Mouse (Mus musculus) embryonic facial prominence, embryonic 14.5 days (tissue): ENCODE measurements around the gene Cbx7. TPM values are rescaled to one million over a fixed set of nuclear protein-coding genes. Genes with fewer than 3 reads are reported as not detected.
A peak's percentile ranks its signal among the peaks of the same experiment; 100 is the strongest.
"Not testable (repeated sequence)": the region's sequence is repeated elsewhere in the genome, so short reads cannot be mapped to it uniquely, and the experiment has no call there.

Experiments used
- ATAC-seq: fragments of 200-750 bp; cut with Nextera tagmentation; 2 replicates; pipeline ENCODE4 v1.8.0; 2017; ENCODE audit warnings: low read depth, moderate number of reproducible peaks, moderate TSS enrichment
- DNase-seq: peaks from one replicate; pipeline ENCODE4 v3.0.0-alpha.2; 2015; ENCODE audit warnings: low spot score
- H3K27ac ChIP-seq: fragments of 300-500 bp; sonication (generic); replicated peaks from 2 replicates; pipeline ENCODE4 v1.5.1; 2014; ENCODE audit warnings: low read depth, mild to moderate bottlenecking, low read length, moderate library complexity
- H3K27me3 ChIP-seq: fragments of 300-500 bp; sonication (generic); replicated peaks from 2 replicates; pipeline ENCODE4 v1.6.1; 2014; ENCODE audit warnings: low read length; ENCODE audit not compliant: control insufficient read depth, insufficient read depth
- H3K36me3 ChIP-seq: fragments of 300-500 bp; sonication (generic); 2 replicates; pipeline ENCODE4 v1.6.1; 2014; ENCODE audit warnings: low read length, mixed read lengths; ENCODE audit not compliant: control insufficient read depth, insufficient read depth
- H3K4me1 ChIP-seq: fragments of 300-500 bp; sonication (generic); 2 replicates; pipeline ENCODE4 v1.6.1; 2014; ENCODE audit warnings: antibody characterized with exemption, low read length; ENCODE audit not compliant: control insufficient read depth, insufficient read depth
- H3K4me2 ChIP-seq: fragments of 300-500 bp; sonication (generic); 2 replicates; pipeline ENCODE4 v1.6.1; 2014; ENCODE audit warnings: low read depth, mild to moderate bottlenecking, low read length, moderate library complexity, mixed read lengths
- H3K4me3 ChIP-seq: fragments of 300-500 bp; sonication (generic); 2 replicates; pipeline ENCODE4 v1.5.1; 2014; ENCODE audit warnings: low read depth, mild to moderate bottlenecking, low read length
- H3K9ac ChIP-seq: fragments of 300-500 bp; sonication (generic); 2 replicates; pipeline ENCODE4 v1.6.1; 2014; ENCODE audit warnings: low read depth, mild to moderate bottlenecking, low read length, moderate library complexity, mixed read lengths
- H3K9me3 ChIP-seq: fragments of 300-500 bp; sonication (generic); 2 replicates; pipeline ENCODE4 v1.6.1; 2016; ENCODE audit warnings: low read length; ENCODE audit not compliant: control insufficient read depth
- WGBS: fragments of 180-500 bp; shearing (Covaris S2); extraction: QIAGEN DNeasy Blood & Tissue Kit; methylation state at CpG from one replicate; pipeline ENCODE4 v1.1.7; 2014; 5-methylcytosine and 5-hydroxymethylcytosine counted together
- polyA plus RNA-seq: library from polyadenylated mRNA; unstranded; fragments of >200 nt; fragmentation: Nextera tagmentation; extraction: Ambion mirVana; gene quantifications from 2 replicates; pipeline ENCODE4 v1.2.1, GENCODE M21; 2014

The Cbx7 gene
- polyA plus RNA-seq, 1 experiment from 2014 or later: 1.5 TPM

DNA sequence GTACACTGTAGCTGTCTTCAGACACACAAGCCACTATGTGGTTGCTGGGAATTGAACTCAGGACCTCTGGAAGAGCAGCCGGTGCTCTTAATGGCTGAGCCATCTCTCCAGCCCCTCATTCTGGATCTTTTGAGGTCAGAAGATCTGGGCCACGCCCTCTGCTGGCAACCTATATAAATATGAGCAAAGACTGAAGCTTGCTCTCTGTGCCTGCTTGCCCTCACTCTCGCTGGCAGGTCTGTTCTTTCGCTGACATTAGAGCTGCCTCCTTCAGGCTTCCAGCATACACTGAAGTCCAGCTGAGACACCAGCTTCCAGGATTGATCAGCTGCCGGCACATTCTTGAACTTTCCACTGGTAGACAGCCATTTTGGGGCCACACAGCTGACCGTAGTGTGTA is 23.2 kb downstream of the Cbx7 start:
- no peak overlapping the region for H3K4me2 ChIP-seq
- WGBS: 65% methylated on average over 6 of the region's 6 CpGs
- H3K9ac ChIP-seq: no peak overlapping the region
- H3K4me3 ChIP-seq: no peak overlapping the region
- H3K27me3 ChIP-seq: no peaks in the 10 kb centered on the region
- ATAC-seq (no peak), DNase-seq (no peak)
- no peak overlapping the region for H3K27ac ChIP-seq
- peaks cover 29% of the 10 kb centered on the region for H3K4me1 ChIP-seq
- H3K36me3 ChIP-seq: no peaks in the 10 kb centered on the region
- H3K9me3 ChIP-seq: no peaks in the 10 kb centered on the region

- Histone ChIP-seq H3K4me2 (no peak overlapping the region), H3K4me3 (no peak overlapping the region), H3K4me1 (peaks cover 23% of the 10 kb centered on the region), H3K27ac (no peak overlapping the region), H3K9ac (no peak overlapping the region), H3K36me3 (no peaks in the 10 kb centered on the region), H3K27me3 (no peaks in the 10 kb centered on the region), H3K9me3 (no peaks in the 10 kb centered on the region)
- WGBS: 58% methylated on average over 8 of the region's 9 CpGs
- ATAC-seq: no peak
- DNase-seq: no peak
Observed at GRCm38 (mm10) chr15:79946790-79947189, 24.1 kb downstream of the Cbx7 start.

DNA sequence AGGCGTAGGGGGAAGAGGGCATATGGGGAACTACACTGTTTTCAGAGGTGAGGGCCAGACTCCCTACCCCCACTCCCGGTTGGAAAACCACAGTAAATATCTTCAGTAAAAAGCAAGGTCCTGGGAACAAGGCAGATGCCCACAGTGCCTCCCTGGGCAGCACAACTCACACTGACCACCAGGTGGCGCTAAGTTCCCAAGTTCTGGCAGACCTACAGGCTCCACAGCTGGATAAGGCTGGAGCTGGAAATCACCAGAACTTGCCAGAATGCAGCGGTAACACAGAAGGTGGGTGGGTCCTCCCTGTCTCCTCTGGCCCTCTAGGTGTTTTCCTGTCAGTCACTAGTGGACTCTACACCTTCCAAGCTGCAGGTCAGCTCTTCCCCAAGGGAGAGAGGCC is 24.9 kb downstream of the Cbx7 start:
- peak; percentile 92 for DNase-seq
- H3K27ac ChIP-seq: no peak overlapping the region
- no peak overlapping the region for H3K4me2 ChIP-seq
- H3K36me3 ChIP-seq: no peaks in the 10 kb centered on the region
- 11% methylated on average over 4 of the region's 4 CpGs for WGBS
- no peaks in the 10 kb centered on the region for H3K27me3 ChIP-seq
- peak; percentile 88 for ATAC-seq
- no peak overlapping the region for H3K4me3 ChIP-seq
- H3K9me3 ChIP-seq: no peaks in the 10 kb centered on the region
- peaks cover 15% of the 10 kb centered on the region for H3K4me1 ChIP-seq
- H3K9ac ChIP-seq: no peak overlapping the region

GRCm38 (mm10) chr15:79944948-79945347 is 26.0 kb downstream of the Cbx7 start:
- no peak for DNase-seq
- Histone ChIP-seq H3K9me3 (no peaks in the 10 kb centered on the region), H3K4me2 (no peak overlapping the region), H3K4me3 (no peak overlapping the region), H3K36me3 (no peaks in the 10 kb centered on the region), H3K27ac (no peak overlapping the region), H3K27me3 (no peaks in the 10 kb centered on the region), H3K9ac (no peak overlapping the region), H3K4me1 (peaks cover 4% of the 10 kb centered on the region)
- 71% methylated on average over 5 of the region's 5 CpGs for WGBS
- no peak for ATAC-seq

DNA sequence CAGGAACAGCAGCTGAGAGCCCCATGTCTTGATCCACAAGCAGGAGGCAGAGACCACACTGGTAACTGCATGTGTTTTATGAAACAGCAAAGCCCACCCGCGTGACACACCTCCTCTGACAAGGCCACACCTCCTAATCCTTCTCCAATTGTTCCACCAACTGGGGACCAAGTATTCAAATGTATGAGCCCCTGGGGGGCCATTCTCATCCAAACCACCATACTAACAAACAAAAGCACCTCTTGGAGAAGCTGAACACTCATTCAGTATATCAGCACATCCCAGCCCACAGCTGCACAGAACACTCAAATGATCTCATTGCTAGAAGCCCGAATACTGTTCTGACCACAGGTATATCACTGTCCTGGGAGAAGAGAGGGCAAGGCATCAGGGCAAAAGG is 27.3 kb downstream of the Cbx7 start:
- H3K27me3 ChIP-seq: no peaks in the 10 kb centered on the region
- 88% methylated on average over 3 of the region's 3 CpGs for whole genome bisulfite sequencing
- no peak overlapping the region for H3K9ac ChIP-seq
- no peak overlapping the region for H3K4me2 ChIP-seq
- no peaks in the 10 kb centered on the region for H3K36me3 ChIP-seq
- no peak overlapping the region for H3K4me3 ChIP-seq
- no peaks in the 10 kb centered on the region for H3K9me3 ChIP-seq
- ATAC-seq: no peak
- no peaks in the 10 kb centered on the region for H3K4me1 ChIP-seq
- no peak for DNase-seq
- H3K27ac ChIP-seq: no peak overlapping the region

DNA sequence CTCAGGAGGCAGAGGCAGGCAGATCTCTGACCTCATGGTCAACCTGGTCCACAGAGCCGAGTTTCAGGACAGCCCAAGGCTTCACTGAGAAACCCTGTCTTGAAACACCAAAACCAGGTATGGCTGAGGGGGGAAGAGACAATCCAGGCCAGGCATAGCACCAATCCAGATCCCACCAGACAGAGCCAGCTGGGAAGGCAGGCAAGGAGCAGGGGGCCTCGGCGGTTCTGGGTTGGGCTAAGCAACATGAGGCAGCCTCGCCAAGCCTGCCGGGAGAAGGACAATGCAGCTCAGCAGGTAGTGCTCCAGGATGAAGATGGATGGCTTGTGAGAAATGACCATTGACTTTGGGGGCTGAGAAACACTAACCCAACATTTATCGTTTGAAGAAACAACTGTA is 28.4 kb downstream of the Cbx7 start:
- WGBS: 87% methylated on average over 6 of the region's 6 CpGs
- Histone ChIP-seq H3K9me3 (no peaks in the 10 kb centered on the region), H3K4me1 (no peaks in the 10 kb centered on the region), H3K27ac (no peak overlapping the region), H3K4me3 (no peak overlapping the region), H3K36me3 (no peaks in the 10 kb centered on the region), H3K4me2 (no peak overlapping the region), H3K27me3 (no peaks in the 10 kb centered on the region), H3K9ac (no peak overlapping the region)
- ATAC-seq (no peak), DNase-seq (no peak)

GRCm38 (mm10) chr15:79940932-79941331 is 30.0 kb downstream of the Cbx7 start:
- H3K4me2 ChIP-seq: no peak overlapping the region
- H3K27ac ChIP-seq: no peak overlapping the region
- H3K9me3 ChIP-seq: no peaks in the 10 kb centered on the region
- H3K27me3 ChIP-seq: no peaks in the 10 kb centered on the region; the same call in 1 of the 2 replicates
- no peak for ATAC-seq
- no peaks in the 10 kb centered on the region for H3K4me1 ChIP-seq
- H3K36me3 ChIP-seq: no peaks in the 10 kb centered on the region
- DNase-seq: no peak
- no peak overlapping the region for H3K9ac ChIP-seq
- 24% methylated on average over 8 of the region's 8 CpGs for WGBS
- H3K4me3 ChIP-seq: no peak overlapping the region

DNA sequence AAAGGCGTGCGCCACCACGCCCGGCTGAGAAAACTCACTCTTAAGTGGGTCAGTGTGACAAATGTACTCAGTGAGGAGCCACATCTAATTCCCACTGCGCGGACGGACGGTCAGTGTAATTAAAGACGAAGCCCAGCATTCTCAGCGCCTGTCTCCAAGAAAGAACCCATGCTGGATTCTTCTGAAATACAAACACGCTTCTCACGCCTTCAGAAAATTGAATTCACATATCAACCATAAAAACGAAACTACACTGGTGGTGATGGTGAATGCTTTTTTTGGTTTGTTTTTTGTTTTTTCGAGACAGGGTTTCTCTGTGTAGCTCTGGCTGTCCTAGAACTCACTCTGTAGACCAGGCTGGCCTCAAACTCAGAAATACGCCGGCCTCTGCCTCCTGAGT is 31.0 kb downstream of the Cbx7 start:
- DNase-seq: no peak
- H3K9me3 ChIP-seq: no peaks in the 10 kb centered on the region
- no peaks in the 10 kb centered on the region for H3K36me3 ChIP-seq
- H3K4me1 ChIP-seq: no peaks in the 10 kb centered on the region
- H3K27ac ChIP-seq: no peak overlapping the region
- ATAC-seq: no peak
- 85% methylated on average over 16 of the region's 16 CpGs for WGBS
- no peaks in the 10 kb centered on the region; the same call in 1 of the 2 replicates for H3K27me3 ChIP-seq
- H3K4me2 ChIP-seq: no peak overlapping the region
- no peak overlapping the region for H3K9ac ChIP-seq
- no peak overlapping the region for H3K4me3 ChIP-seq

DNA sequence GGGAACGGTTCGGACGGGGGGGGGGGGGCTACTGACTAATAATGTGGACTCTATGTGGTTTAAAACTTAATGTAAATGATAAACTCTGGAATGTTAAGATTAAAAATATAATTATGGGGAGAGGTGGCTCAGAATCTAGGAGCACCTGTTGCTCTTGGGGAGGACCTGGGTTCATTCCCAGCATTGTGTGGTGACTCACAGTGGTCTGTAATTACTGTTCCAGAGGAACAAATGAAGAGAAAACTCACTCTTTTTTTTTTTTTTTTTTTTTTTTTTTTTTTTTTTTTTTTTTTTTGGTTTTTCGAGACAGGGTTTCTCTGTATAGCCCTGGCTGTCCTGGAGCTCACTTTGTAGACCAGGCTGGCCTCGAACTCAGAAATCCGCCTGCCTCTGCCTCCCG is 31.4 kb downstream of the Cbx7 start:
- 84% methylated on average over 4 of the region's 7 CpGs for WGBS
- H3K27ac ChIP-seq, H3K9ac ChIP-seq, H3K4me1 ChIP-seq, H3K9me3 ChIP-seq, DNase-seq, H3K36me3 ChIP-seq, H3K4me3 ChIP-seq, H3K27me3 ChIP-seq, ATAC-seq, H3K4me2 ChIP-seq: not testable (repeated sequence)
